Mouse (Mus musculus): ENCODE measurements around the gene S100a1. TPM values are rescaled to one million over a fixed set of nuclear protein-coding genes. Genes with fewer than 3 reads are reported as not detected.

S100a1 gene
- polyA plus RNA-seq, 1 experiment from 2014 or later, result 49.6 TPM

DNA sequence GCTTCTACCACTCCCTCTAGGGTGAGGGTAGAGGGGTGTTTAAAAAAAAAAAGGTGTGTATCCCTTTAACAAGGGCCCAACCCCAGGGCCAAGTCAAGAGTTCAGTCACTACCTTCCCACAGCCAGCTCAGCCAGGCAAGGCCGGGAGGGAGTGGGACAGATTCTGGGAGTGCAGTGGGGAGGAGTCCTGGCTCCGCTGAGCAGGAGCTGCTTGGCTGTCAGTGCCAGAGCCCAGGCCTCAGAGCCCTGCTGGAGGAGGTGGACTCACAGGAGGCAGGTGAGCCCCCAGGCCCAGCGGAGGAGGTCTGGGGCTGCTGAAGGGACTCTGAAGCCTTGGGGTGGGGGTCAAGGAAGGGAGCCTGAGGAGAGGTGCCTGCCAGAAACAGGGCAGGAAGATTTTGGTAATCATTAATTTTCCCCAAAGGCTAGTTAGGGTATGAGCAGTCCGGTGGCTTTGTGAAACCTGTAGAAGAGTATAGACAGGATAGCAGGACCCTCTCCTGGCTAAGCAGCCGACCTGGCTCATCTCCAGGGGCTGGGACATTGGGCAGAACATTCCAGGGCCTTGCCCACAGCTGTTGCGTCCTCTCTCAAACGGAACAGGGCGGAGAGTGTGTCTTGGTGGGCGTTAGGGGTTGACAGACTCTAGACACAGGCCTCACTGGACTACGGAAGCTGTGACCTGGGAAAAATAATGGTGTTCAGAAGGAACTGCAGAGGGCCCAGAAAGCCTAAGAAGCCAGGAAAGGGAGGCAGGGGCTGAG lies 23.1 kb upstream of the S100a1 start, which contains the start of gene S100a16:
S100a16 (plus strand) TSS at position 114 of the 764 bp plus-strand sequence.
- 33% methylated on average over 10 of the region's 10 CpGs for WGBS
- peak within 1 kb of the TSS; percentile 14; the same call in 1 of the 2 replicates for H3K4me3 ChIP-seq (ENCODE audit: low read depth, low read length)
- H3K27me3 ChIP-seq (replicated peaks; ENCODE audit: control insufficient read depth, insufficient read depth, low read length), result no peaks in the 10 kb centered on the region
- DNase-seq (ENCODE audit: low spot score), result peak; percentile 77
- peak within 1 kb of the TSS; percentile 57 for H3K27ac ChIP-seq (replicated peaks; ENCODE audit: low read depth, low read length)
- peak within 1 kb of the TSS; percentile 39; the same call in 1 of the 2 replicates for H3K9ac ChIP-seq (ENCODE audit: low read depth, low read length)
- peaks cover 3% of the 10 kb centered on the region; the same call in 1 of the 2 replicates for H3K4me1 ChIP-seq (ENCODE audit: control insufficient read depth, insufficient read depth, low read length)
- H3K36me3 ChIP-seq (ENCODE audit: control insufficient read depth, insufficient read depth, low read length), result no peaks in the 10 kb centered on the region
- peak; percentile 85; the same call in 1 of the 2 replicates for ATAC-seq (ENCODE audit: low read depth)
- H3K4me2 ChIP-seq (ENCODE audit: low read depth, low read length), result peak within 1 kb of the TSS; percentile 39
- H3K9me3 ChIP-seq (ENCODE audit: control insufficient read depth, low read length), result no peaks in the 10 kb centered on the region

DNA sequence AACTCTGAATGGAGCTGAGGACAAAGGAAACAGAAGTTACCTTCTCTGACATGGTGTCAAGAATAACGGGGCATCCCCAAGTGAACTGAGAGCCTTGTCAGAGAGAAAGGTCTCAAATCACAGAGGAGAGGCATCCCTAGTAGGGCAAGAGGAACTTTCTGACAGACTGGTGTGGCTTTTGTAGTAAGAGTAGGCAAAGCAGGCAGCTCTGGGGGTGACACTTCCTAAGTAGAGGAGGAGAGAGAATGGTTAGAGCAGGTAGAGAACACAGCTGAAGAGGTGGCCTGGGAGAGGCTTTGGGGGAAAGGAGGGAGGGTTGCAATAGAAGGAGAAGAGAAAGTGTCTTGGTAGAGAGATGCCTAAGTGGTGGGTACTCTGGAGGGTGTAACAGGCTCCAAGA lies 21.3 kb upstream of the S100a1 start:
- H3K4me1 ChIP-seq (ENCODE audit: control insufficient read depth, insufficient read depth, low read length), result no peaks in the 10 kb centered on the region

DNA sequence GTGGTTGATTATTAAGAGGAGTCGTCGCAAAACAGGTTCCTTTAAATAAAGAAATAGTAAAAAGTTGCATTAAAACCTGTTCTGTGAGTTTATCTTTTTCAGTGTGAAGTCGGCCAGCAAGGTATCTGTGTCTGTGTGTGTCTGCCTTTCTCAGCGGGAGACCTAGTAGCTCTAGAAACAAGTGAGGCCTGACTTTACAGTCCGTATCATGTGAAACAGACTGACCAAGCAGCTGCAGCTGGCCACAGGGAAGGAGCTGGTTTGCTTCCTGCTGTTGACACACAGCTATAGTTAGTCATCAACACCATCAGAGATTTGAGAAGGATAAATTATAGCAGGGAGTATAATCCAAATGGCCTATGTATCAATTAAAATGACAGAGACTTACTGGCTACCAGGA lies 17.5 kb upstream of the S100a1 start:
- H3K27ac ChIP-seq (replicated peaks; ENCODE audit: low read depth, low read length), result no peak overlapping the region
- H3K36me3 ChIP-seq (ENCODE audit: control insufficient read depth, insufficient read depth, low read length), result no peaks in the 10 kb centered on the region
- 54% methylated on average over 5 of the region's 5 CpGs for WGBS
- no peaks in the 10 kb centered on the region for H3K4me1 ChIP-seq (ENCODE audit: control insufficient read depth, insufficient read depth, low read length)
- no peak overlapping the region for H3K4me2 ChIP-seq (ENCODE audit: low read depth, low read length)
- no peak overlapping the region for H3K4me3 ChIP-seq (ENCODE audit: low read depth, low read length)
- H3K9me3 ChIP-seq (ENCODE audit: control insufficient read depth, low read length), result no peaks in the 10 kb centered on the region
- no peak overlapping the region for H3K9ac ChIP-seq (ENCODE audit: low read depth, low read length)
- no peaks in the 10 kb centered on the region for H3K27me3 ChIP-seq (replicated peaks; ENCODE audit: control insufficient read depth, insufficient read depth, low read length)
- no peak for ATAC-seq (ENCODE audit: low read depth)
- DNase-seq (ENCODE audit: low spot score), result peak; percentile 39

More for the DNA sequence above, 21.3 kb upstream of the S100a1 start:
- H3K27ac ChIP-seq (replicated peaks; ENCODE audit: low read depth, low read length), result no peak overlapping the region
- no peaks in the 10 kb centered on the region for H3K27me3 ChIP-seq (replicated peaks; ENCODE audit: control insufficient read depth, insufficient read depth, low read length)
- no peak for DNase-seq (ENCODE audit: low spot score)
- no peaks in the 10 kb centered on the region for H3K9me3 ChIP-seq (ENCODE audit: control insufficient read depth, low read length)
- H3K4me2 ChIP-seq (ENCODE audit: low read depth, low read length), result no peak overlapping the region
- H3K9ac ChIP-seq (ENCODE audit: low read depth, low read length), result no peak overlapping the region
- no peak overlapping the region for H3K4me3 ChIP-seq (ENCODE audit: low read depth, low read length)
- ATAC-seq (ENCODE audit: low read depth), result no peak
- WGBS, result 66% methylated on average over 1 of the region's 1 CpGs
- no peaks in the 10 kb centered on the region for H3K36me3 ChIP-seq (ENCODE audit: control insufficient read depth, insufficient read depth, low read length)

DNA sequence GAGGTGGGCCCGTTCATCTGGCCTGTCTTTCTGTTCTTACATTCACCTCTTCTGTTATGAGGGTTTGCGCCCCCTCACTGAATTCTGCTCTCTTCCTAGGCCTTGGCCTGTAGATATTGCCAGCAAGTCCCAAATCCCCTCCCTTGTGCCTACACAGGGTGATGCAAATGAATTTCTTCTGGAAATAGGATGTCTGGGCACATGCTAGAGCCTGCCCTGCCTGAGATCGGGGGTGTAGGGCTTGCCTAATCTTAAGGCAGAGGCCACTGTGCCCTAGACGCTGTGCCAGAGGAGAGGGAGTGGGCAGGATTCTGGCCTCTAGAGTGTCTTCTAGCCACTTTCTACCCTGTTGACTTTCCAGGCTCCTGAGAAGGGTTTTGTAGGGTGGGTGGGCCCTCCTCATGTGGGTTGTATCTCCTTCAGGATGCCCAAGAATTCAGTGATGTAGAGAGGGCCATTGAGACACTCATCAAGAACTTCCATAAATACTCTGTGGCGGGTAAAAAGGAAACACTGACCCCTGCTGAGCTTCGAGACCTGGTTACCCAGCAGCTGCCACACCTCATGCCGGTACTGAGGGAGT lies 13.2 kb upstream of the S100a1 start:
- ATAC-seq (ENCODE audit: low read depth) (no peak), DNase-seq (ENCODE audit: low spot score) (no peak)
- Histone ChIP-seq H3K27me3 (replicated peaks; ENCODE audit: control insufficient read depth, insufficient read depth, low read length) (no peaks in the 10 kb centered on the region), H3K4me1 (ENCODE audit: control insufficient read depth, insufficient read depth, low read length) (no peaks in the 10 kb centered on the region), H3K4me2 (ENCODE audit: low read depth, low read length) (peak overlapping the region; percentile 13; the same call in 1 of the 2 replicates), H3K9ac (ENCODE audit: low read depth, low read length) (no peak overlapping the region), H3K27ac (replicated peaks; ENCODE audit: low read depth, low read length) (no peak overlapping the region; the same call in 1 of the 2 replicates), H3K4me3 (ENCODE audit: low read depth, low read length) (0 out of 2 replicates have a peak overlapping the region, but pooled peaks have one; percentile 12), H3K36me3 (ENCODE audit: control insufficient read depth, insufficient read depth, low read length) (no peaks in the 10 kb centered on the region), H3K9me3 (ENCODE audit: control insufficient read depth, low read length) (no peaks in the 10 kb centered on the region)
- 85% methylated on average over 7 of the region's 7 CpGs for WGBS

DNA sequence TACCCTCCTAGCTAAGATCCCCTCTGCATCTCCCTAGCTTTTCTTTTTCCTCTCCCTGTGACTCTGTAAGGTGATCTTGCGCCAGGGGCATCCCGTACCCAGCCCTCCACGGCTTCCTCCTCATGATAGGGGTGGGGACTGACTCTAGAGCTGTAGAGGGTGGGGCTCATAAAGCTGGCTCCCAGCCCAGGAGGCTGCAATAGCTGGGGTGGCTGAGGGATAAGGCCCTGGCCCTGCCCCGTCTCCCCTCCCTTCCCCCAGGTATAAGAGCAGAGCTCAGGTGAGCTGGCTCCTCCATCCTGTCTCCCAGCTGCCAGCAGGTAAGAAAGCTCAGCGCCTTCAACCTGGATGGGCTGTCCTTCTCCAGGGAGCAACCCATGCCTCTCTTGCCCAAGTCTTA lies 12.4 kb upstream of the S100a1 start, which contains the start of gene S100a14:
S100a14 (plus strand) TSS at position 277 of the 400 bp plus-strand sequence.
- Histone ChIP-seq H3K9me3 (ENCODE audit: control insufficient read depth, low read length) (no peaks in the 10 kb centered on the region), H3K4me1 (ENCODE audit: control insufficient read depth, insufficient read depth, low read length) (no peaks in the 10 kb centered on the region), H3K27me3 (replicated peaks; ENCODE audit: control insufficient read depth, insufficient read depth, low read length) (no peaks in the 10 kb centered on the region), H3K27ac (replicated peaks; ENCODE audit: low read depth, low read length) (peak within 1 kb of the TSS; percentile 13), H3K36me3 (ENCODE audit: control insufficient read depth, insufficient read depth, low read length) (no peaks in the 10 kb centered on the region), H3K4me3 (ENCODE audit: low read depth, low read length) (0 out of 2 replicates have a peak within 1 kb of the TSS, but pooled peaks have one; percentile 12), H3K4me2 (ENCODE audit: low read depth, low read length) (peak within 1 kb of the TSS; percentile 13; the same call in 1 of the 2 replicates), H3K9ac (ENCODE audit: low read depth, low read length) (no peak within 1 kb of the TSS)
- ATAC-seq (ENCODE audit: low read depth), result peak; percentile 92
- 61% methylated on average over 5 of the region's 5 CpGs for WGBS
- DNase-seq (ENCODE audit: low spot score), result peak; percentile 83

DNA sequence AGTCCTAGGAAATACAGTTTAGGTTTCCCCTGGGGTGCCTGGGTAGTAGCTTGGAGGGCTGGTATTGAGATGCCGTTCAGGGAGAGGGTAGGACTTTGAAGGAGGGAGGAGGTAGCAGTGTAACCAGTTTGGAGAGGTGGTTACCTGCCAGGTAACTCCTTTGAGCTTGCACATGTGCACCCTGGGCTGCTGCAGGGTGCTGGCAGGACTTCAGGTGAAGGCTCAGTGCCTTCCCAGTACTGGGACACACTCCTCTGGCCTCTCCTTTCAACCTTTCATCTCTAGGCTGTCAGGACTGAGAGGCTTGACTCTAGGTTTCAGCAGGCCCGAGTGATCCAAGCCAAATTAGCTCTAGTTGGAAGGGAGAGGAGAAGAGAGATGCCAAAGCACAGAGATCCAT lies 11.9 kb upstream of the S100a1 start:
- H3K27ac ChIP-seq (replicated peaks; ENCODE audit: low read depth, low read length), result peak overlapping the region; percentile 13; the same call in 1 of the 2 replicates
- peak; percentile 30 for ATAC-seq (ENCODE audit: low read depth)
- no peaks in the 10 kb centered on the region for H3K4me1 ChIP-seq (ENCODE audit: control insufficient read depth, insufficient read depth, low read length)
- H3K36me3 ChIP-seq (ENCODE audit: control insufficient read depth, insufficient read depth, low read length), result no peaks in the 10 kb centered on the region
- no peaks in the 10 kb centered on the region for H3K27me3 ChIP-seq (replicated peaks; ENCODE audit: control insufficient read depth, insufficient read depth, low read length)
- no peak overlapping the region for H3K9ac ChIP-seq (ENCODE audit: low read depth, low read length)
- H3K9me3 ChIP-seq (ENCODE audit: control insufficient read depth, low read length), result no peaks in the 10 kb centered on the region
- H3K4me3 ChIP-seq (ENCODE audit: low read depth, low read length), result no peak overlapping the region
- H3K4me2 ChIP-seq (ENCODE audit: low read depth, low read length), result no peak overlapping the region
- WGBS, result 62% methylated on average over 1 of the region's 2 CpGs
- DNase-seq (ENCODE audit: low spot score), result no peak

DNA sequence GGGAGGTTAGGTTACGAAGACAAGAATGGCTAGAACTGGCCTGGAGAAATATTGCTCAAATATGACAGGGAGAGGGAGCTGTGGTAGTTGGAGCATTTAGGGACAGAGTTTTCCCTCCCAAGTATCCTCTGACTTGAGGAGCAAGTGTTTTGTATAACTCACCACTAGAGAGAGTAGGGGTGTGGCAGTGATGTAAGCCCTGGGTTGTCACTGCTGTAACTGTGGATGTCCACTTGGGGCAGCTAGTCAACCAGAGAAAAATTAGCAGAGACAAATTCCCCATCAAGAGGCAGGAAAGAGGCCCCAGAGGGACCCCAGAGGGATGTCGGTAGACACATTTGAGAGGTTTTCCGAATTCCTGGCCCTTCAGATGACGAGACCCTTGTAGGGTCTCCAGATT lies 11.2 kb upstream of the S100a1 start:
- DNase-seq (ENCODE audit: low spot score), result peak; percentile 85
- Histone ChIP-seq H3K27ac (replicated peaks; ENCODE audit: low read depth, low read length) (peak overlapping the region; percentile 13; the same call in 1 of the 2 replicates), H3K9ac (ENCODE audit: low read depth, low read length) (no peak overlapping the region), H3K4me3 (ENCODE audit: low read depth, low read length) (no peak overlapping the region), H3K27me3 (replicated peaks; ENCODE audit: control insufficient read depth, insufficient read depth, low read length) (no peaks in the 10 kb centered on the region), H3K36me3 (ENCODE audit: control insufficient read depth, insufficient read depth, low read length) (no peaks in the 10 kb centered on the region), H3K9me3 (ENCODE audit: control insufficient read depth, low read length) (no peaks in the 10 kb centered on the region), H3K4me2 (ENCODE audit: low read depth, low read length) (no peak overlapping the region), H3K4me1 (ENCODE audit: control insufficient read depth, insufficient read depth, low read length) (no peaks in the 10 kb centered on the region)
- 59% methylated on average over 4 of the region's 4 CpGs for WGBS
- ATAC-seq (ENCODE audit: low read depth), result no peak

DNA sequence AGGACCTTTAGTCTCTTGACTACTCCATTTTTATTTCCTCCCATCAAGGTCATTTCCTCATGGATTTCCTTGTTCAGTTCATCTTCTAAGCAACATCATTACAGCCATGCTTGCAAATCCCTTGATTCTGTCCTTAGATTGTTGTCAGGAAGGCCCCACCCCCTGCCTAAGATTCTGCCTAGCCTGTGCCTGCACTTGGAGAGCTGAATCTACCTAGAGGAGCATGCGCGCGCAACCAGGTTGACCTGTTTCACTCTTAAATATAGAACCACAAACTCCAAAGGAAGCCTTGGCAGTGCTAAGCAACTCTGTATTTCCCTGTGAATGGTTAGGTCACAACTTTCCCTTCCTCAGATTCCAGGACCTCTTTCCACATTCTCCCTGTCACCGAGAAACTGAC lies 3.5 kb upstream of the S100a1 start:
- Histone ChIP-seq H3K4me3 (ENCODE audit: low read depth, low read length) (no peak overlapping the region), H3K27ac (replicated peaks; ENCODE audit: low read depth, low read length) (no peak overlapping the region), H3K4me2 (ENCODE audit: low read depth, low read length) (no peak overlapping the region), H3K9ac (ENCODE audit: low read depth, low read length) (no peak overlapping the region), H3K27me3 (replicated peaks; ENCODE audit: control insufficient read depth, insufficient read depth, low read length) (peaks cover 6% of the 10 kb centered on the region; the same call in 1 of the 2 replicates), H3K9me3 (ENCODE audit: control insufficient read depth, low read length) (no peaks in the 10 kb centered on the region), H3K4me1 (ENCODE audit: control insufficient read depth, insufficient read depth, low read length) (peaks cover 15% of the 10 kb centered on the region), H3K36me3 (ENCODE audit: control insufficient read depth, insufficient read depth, low read length) (no peaks in the 10 kb centered on the region)
- 86% methylated on average over 4 of the region's 4 CpGs for WGBS
- ATAC-seq (ENCODE audit: low read depth), result no peak
- no peak for DNase-seq (ENCODE audit: low spot score)
